Mouse (Mus musculus): ENCODE results near the gene Egln1. TPM values are rescaled to one million over a fixed set of nuclear protein-coding genes. Genes with fewer than 3 reads are reported as not detected.
A peak's percentile ranks its signal among the peaks of the same experiment; 100 is the strongest.

Egln1 gene
- polyA plus RNA-seq, 1 experiment, result 59.4 TPM

DNA sequence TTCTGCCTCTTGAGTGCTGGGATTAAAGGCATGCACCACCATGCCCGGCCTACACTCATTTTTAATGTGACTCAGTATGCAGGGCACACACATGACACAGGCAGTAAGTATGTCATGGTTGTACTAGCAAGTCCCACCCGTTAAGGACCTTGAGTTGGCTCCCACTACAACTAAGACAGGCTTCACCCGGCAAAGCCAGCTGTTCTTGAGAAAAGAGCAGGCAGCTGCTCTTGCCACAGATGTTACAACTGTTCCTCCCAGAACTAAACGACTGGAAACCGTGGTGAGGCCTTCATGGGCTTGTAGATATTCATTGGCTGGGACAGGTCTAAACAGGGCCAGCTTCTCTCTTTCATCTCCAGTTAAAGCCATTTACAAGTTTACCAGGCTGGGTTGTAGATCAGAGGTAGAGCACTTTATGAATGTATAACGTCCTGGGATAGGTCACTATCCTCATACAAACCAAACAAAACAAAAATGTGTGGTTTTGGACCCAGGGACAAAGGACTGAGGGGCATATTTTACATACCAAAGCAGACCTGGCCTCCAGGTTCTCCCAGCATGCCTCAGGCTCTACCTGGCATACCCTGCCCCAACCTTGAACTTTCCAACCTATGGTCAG is 21.3 kb upstream of the Egln1 start:
- H3K4me1 ChIP-seq (ENCODE audit: control insufficient read depth, insufficient read depth, low read length), result no peaks in the 10 kb centered on the region
- H3K27ac ChIP-seq (ENCODE audit: insufficient read depth, low read length), result no peak overlapping the region
- TF ChIP-seq CTCF (IDR thresholded peaks at IDR 0.05; ENCODE audit: extremely low read depth, insufficient read depth, low read length) (no peak), POLR2A (IDR thresholded peaks at IDR 0.05; ENCODE audit: extremely low read depth, insufficient read depth, low read length) (no peak)
- no peak overlapping the region for H3K4me3 ChIP-seq (ENCODE audit: insufficient read depth, low read length)

DNA sequence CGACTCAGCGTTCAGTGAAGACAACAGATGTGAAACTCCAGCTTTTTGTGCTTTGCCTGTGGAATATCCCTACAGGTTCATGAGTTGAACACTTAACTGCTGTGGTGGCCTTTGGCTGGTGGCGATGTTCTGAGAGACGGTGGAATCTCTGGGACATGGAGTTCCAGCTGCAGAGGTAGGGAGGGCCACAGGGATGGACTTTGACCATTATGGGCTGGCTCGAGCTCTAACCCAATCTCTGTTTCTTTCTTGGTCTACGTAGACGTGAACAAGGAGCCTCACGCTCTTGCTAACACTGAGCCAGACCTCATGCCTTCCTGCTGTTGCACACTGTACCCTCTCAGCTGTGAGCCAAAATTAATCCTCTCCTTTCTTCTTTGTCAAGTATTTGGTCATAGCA is 15.8 kb upstream of the Egln1 start:
- Histone ChIP-seq H3K4me1 (ENCODE audit: control insufficient read depth, insufficient read depth, low read length) (no peaks in the 10 kb centered on the region), H3K27ac (ENCODE audit: insufficient read depth, low read length) (no peak overlapping the region), H3K4me3 (ENCODE audit: insufficient read depth, low read length) (no peak overlapping the region)
- TF ChIP-seq CTCF (IDR thresholded peaks at IDR 0.05; ENCODE audit: extremely low read depth, insufficient read depth, low read length) (no peak), POLR2A (IDR thresholded peaks at IDR 0.05; ENCODE audit: extremely low read depth, insufficient read depth, low read length) (no peak)

DNA sequence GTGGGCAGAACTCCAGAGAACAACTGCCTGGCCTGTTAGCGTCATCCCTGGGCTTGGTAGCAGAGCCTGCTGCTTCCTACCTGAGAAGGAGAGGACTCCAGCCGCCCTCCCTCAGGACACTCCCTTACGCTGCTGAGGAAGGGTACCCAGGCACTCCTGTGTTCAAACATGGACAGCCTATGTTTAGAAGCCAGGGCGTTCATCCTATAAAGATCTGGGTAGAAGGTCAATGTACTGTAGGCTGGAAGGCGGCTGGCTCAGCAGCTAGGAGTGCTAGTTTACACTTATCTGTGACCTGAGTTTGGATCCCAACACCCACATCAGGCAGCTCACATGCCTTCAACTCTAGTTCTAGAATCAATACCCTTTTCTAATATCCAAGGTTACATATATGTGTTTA is 14.1 kb upstream of the Egln1 start:
- no peaks in the 10 kb centered on the region for H3K4me1 ChIP-seq (ENCODE audit: control insufficient read depth, insufficient read depth, low read length)
- no peak overlapping the region for H3K27ac ChIP-seq (ENCODE audit: insufficient read depth, low read length)
- no peak overlapping the region for H3K4me3 ChIP-seq (ENCODE audit: insufficient read depth, low read length)
- TF ChIP-seq POLR2A (IDR thresholded peaks at IDR 0.05; ENCODE audit: extremely low read depth, insufficient read depth, low read length) (no peak), CTCF (IDR thresholded peaks at IDR 0.05; ENCODE audit: extremely low read depth, insufficient read depth, low read length) (no peak)

DNA sequence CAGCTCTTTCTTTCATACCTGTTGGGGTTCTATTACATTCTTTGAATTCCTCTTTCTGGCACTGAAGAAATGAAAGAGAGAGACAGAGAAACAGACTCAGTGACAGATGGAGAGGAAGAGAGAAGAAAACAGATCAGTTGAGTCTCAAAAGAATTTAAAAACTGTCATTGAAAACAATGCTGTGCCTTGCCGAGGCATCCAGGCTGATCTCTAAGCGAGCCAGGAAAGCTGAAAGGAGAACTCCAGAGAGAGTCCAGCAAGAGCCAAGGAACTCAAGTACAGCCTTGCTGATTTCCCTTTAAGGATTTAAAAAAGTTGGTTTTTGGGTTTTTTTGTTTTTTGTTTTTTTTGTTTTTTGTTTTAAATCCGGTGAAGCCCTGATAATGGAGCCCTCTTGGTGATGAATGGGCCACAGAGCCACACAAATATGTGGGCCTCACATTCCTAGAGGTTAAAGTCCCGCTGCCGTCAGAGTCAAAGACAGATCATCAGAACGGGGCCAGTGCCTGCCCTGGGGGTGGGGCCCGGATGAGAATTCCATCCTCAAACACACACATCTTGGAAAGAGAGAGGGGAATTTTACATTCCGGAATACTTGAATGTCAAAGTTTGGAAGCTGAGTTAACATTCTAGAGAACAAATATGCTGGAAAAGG is 11.2 kb upstream of the Egln1 start:
- no peak for TF ChIP-seq POLR2A (IDR thresholded peaks at IDR 0.05; ENCODE audit: extremely low read depth, insufficient read depth, low read length)
- TF ChIP-seq CTCF (IDR thresholded peaks at IDR 0.05; ENCODE audit: extremely low read depth, insufficient read depth, low read length), result no peak
- Histone ChIP-seq H3K27ac (ENCODE audit: insufficient read depth, low read length) (no peak overlapping the region), H3K4me1 (ENCODE audit: control insufficient read depth, insufficient read depth, low read length) (no peaks in the 10 kb centered on the region), H3K4me3 (ENCODE audit: insufficient read depth, low read length) (no peak overlapping the region)

- TF ChIP-seq CTCF (IDR thresholded peaks at IDR 0.05; ENCODE audit: extremely low read depth, insufficient read depth, low read length) (no peak), POLR2A (IDR thresholded peaks at IDR 0.05; ENCODE audit: extremely low read depth, insufficient read depth, low read length) (no peak)
- H3K4me3 ChIP-seq (ENCODE audit: insufficient read depth, low read length), result no peak overlapping the region
- no peak overlapping the region for H3K27ac ChIP-seq (ENCODE audit: insufficient read depth, low read length)
- H3K4me1 ChIP-seq (ENCODE audit: control insufficient read depth, insufficient read depth, low read length), result no peaks in the 10 kb centered on the region
These were observed 10.5 kb upstream of the Egln1 start for GRCm38 (mm10) chr8:124959462-124960225.

DNA sequence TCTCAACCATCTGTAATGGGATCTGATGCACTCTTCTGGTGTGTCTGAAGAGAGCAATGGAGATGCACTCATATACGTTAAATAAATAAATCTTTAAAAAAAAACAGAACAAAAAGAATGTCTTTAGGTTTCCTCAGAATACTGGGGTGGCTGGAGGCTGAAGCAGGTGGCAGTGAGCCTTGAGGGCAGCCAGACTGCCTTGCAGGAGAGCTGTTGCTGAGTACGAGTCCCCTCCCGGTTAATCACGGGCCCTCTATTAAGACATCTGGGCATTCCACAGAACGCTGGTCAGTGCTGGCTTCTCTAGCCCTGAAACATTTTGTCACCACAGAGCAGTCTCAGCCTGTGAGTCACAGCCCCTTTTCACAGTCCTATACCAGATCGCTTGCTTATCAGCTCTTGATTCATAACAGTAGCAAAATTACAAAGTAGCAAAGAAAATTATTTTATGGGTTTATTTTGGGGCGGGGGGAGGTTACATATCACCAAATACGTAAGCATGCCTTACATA is 5.5 kb upstream of the Egln1 start:
- Histone ChIP-seq H3K27ac (ENCODE audit: insufficient read depth, low read length) (no peak overlapping the region), H3K4me1 (ENCODE audit: control insufficient read depth, insufficient read depth, low read length) (peaks cover 3% of the 10 kb centered on the region; the same call in 1 of the 2 replicates), H3K4me3 (ENCODE audit: insufficient read depth, low read length) (no peak overlapping the region)
- TF ChIP-seq CTCF (IDR thresholded peaks at IDR 0.05; ENCODE audit: extremely low read depth, insufficient read depth, low read length), result no peak
- TF ChIP-seq POLR2A (IDR thresholded peaks at IDR 0.05; ENCODE audit: extremely low read depth, insufficient read depth, low read length), result no peak

DNA sequence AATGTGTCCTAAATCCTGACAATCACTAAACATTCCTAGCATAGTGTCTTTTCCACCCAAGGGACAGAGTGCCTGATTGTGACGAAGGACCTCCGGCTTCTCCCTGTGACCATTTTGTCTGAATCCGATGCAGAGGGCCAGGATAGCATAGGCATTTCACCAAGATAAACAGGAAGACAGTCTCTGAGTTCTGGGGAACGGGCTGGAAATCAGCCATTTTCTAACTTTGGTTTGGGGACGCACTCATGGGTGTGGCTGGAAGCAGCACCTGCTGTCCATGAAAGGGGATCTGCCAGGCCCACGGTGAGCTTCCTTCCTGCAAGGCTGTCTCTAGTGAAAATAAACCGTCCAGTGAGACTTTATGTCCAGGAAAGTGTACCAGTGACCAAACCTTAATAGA is 4.1 kb upstream of the Egln1 start:
- H3K4me1 ChIP-seq (ENCODE audit: control insufficient read depth, insufficient read depth, low read length), result peaks cover 3% of the 10 kb centered on the region; the same call in 1 of the 2 replicates
- H3K27ac ChIP-seq (ENCODE audit: insufficient read depth, low read length), result no peak overlapping the region
- no peak overlapping the region for H3K4me3 ChIP-seq (ENCODE audit: insufficient read depth, low read length)
- TF ChIP-seq POLR2A (IDR thresholded peaks at IDR 0.05; ENCODE audit: extremely low read depth, insufficient read depth, low read length) (no peak), CTCF (IDR thresholded peaks at IDR 0.05; ENCODE audit: extremely low read depth, insufficient read depth, low read length) (no peak)

- Histone ChIP-seq H3K4me3 (ENCODE audit: insufficient read depth, low read length) (no peak overlapping the region), H3K27ac (ENCODE audit: insufficient read depth, low read length) (no peak overlapping the region), H3K4me1 (ENCODE audit: control insufficient read depth, insufficient read depth, low read length) (peaks cover 4% of the 10 kb centered on the region)
- TF ChIP-seq POLR2A (IDR thresholded peaks at IDR 0.05; ENCODE audit: extremely low read depth, insufficient read depth, low read length), result no peak
- TF ChIP-seq CTCF (IDR thresholded peaks at IDR 0.05; ENCODE audit: extremely low read depth, insufficient read depth, low read length), result no peak
These were observed 1.7 kb upstream of the Egln1 start for GRCm38 (mm10) chr8:124950865-124951264.

DNA sequence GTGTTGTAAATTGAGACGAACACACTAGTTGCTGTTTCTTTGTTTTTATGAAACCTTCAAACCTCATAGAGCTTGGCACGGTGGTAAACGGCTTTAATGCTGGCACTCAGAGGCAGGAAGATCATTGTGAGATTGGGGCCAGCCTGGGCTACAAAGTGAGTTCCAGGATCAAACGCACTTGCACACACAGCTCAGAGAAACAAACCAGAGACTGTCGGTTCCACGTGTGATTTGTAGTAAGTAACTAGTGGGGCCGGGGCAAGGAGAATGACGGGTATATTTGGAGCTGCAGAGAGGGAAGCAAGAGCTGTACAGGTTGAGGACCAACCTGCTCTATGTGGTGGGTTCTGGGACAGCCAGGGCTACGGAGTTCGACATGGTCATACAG is 939 bp upstream of the Egln1 start:
- peaks cover 6% of the 10 kb centered on the region for H3K4me1 ChIP-seq (ENCODE audit: control insufficient read depth, insufficient read depth, low read length)
- H3K4me3 ChIP-seq (ENCODE audit: insufficient read depth, low read length), result peak overlapping the region; percentile 96
- peak overlapping the region; percentile 97; the same call in 1 of the 2 replicates for H3K27ac ChIP-seq (ENCODE audit: insufficient read depth, low read length)
- TF ChIP-seq POLR2A (IDR thresholded peaks at IDR 0.05; ENCODE audit: extremely low read depth, insufficient read depth, low read length) (no peak), CTCF (IDR thresholded peaks at IDR 0.05; ENCODE audit: extremely low read depth, insufficient read depth, low read length) (no peak)

All from cortical plate, adult 2 months (tissue).